Mouse (Mus musculus): ENCODE results near the gene Ugt1a6b. TPM values are rescaled to one million over a fixed set of nuclear protein-coding genes. Genes with fewer than 3 reads are reported as not detected.
"Not testable (repeated sequence)": the region's sequence is repeated elsewhere in the genome, so short reads cannot be mapped to it uniquely, and the experiment has no call there.

Ugt1a6b gene
- polyA plus RNA-seq, 1 experiment from 2014 or later = 28.8 TPM

GRCm38 (mm10) chr1:88103697-88104468 lies 831 bp downstream of the Ugt1a6b start:
- H3K36me3 ChIP-seq (replicated peaks; ENCODE audit: insufficient read depth, low read length); H3K9me3 ChIP-seq (ENCODE audit: low read length); H3K27me3 ChIP-seq (ENCODE audit: insufficient read depth, low read length); H3K4me1 ChIP-seq (ENCODE audit: insufficient read depth); DNase-seq: not testable (repeated sequence)
- ATAC-seq = peak; percentile 14; the same call in 1 of the 2 replicates
- 61% methylated on average over 4 of the region's 5 CpGs for WGBS (ENCODE audit: insufficient replicate concordance)
- H3K27ac ChIP-seq (ENCODE audit: low read depth) = peak overlapping the region; percentile 51; the same call in 1 of the 2 replicates
- H3K4me2 ChIP-seq (ENCODE audit: low read depth, low read length) = peak overlapping the region; percentile 56
- 0 out of 2 replicates have a peak overlapping the region, but pooled peaks have one; percentile 13 for H3K4me3 ChIP-seq (ENCODE audit: low read depth, low read length)
- H3K9ac ChIP-seq (replicated peaks) = peak overlapping the region; percentile 30

GRCm38 (mm10) chr1:88104667-88105430 lies 1.8 kb downstream of the Ugt1a6b start:
- 79% methylated on average over 1 of the region's 1 CpGs for WGBS (ENCODE audit: insufficient replicate concordance)
- no peak for DNase-seq
- TF ChIP-seq EP300 (IDR thresholded peaks at IDR 0.05; ENCODE audit: low read depth) = no peak
- no peak for TF ChIP-seq CTCF (IDR thresholded peaks at IDR 0.05; ENCODE audit: low read depth)
- peaks cover 8% of the 10 kb centered on the region; the same call in 1 of the 2 replicates for H3K4me1 ChIP-seq (ENCODE audit: insufficient read depth)
- no peak overlapping the region for H3K4me3 ChIP-seq (ENCODE audit: low read depth, low read length)
- no peaks in the 10 kb centered on the region for H3K27me3 ChIP-seq (ENCODE audit: insufficient read depth, low read length)
- no peak for ATAC-seq
- H3K27ac ChIP-seq (ENCODE audit: low read depth) = peak overlapping the region; percentile 11; the same call in 1 of the 2 replicates
- no peak overlapping the region for H3K9ac ChIP-seq (replicated peaks)
- H3K4me2 ChIP-seq (ENCODE audit: low read depth, low read length) = peak overlapping the region; percentile 56
- no peaks in the 10 kb centered on the region for H3K36me3 ChIP-seq (replicated peaks; ENCODE audit: insufficient read depth, low read length)
- no peaks in the 10 kb centered on the region for H3K9me3 ChIP-seq (ENCODE audit: low read length)

GRCm38 (mm10) chr1:88105656-88106055 lies 2.6 kb downstream of the Ugt1a6b start:
- 37% methylated on average over 2 of the region's 2 CpGs for WGBS (ENCODE audit: insufficient replicate concordance)
- no peak overlapping the region for H3K9ac ChIP-seq (replicated peaks)
- H3K9me3 ChIP-seq (ENCODE audit: low read length) = no peaks in the 10 kb centered on the region
- DNase-seq (no peak), ATAC-seq (no peak)
- H3K4me2 ChIP-seq (ENCODE audit: low read depth, low read length) = peak overlapping the region; percentile 29; the same call in 1 of the 2 replicates
- no peak for TF ChIP-seq CTCF (IDR thresholded peaks at IDR 0.05; ENCODE audit: low read depth)
- no peak for TF ChIP-seq EP300 (IDR thresholded peaks at IDR 0.05; ENCODE audit: low read depth)
- peaks cover 8% of the 10 kb centered on the region; the same call in 1 of the 2 replicates for H3K4me1 ChIP-seq (ENCODE audit: insufficient read depth)
- H3K4me3 ChIP-seq (ENCODE audit: low read depth, low read length) = no peak overlapping the region
- H3K36me3 ChIP-seq (replicated peaks; ENCODE audit: insufficient read depth, low read length) = no peaks in the 10 kb centered on the region
- no peaks in the 10 kb centered on the region for H3K27me3 ChIP-seq (ENCODE audit: insufficient read depth, low read length)
- H3K27ac ChIP-seq (ENCODE audit: low read depth) = peak overlapping the region; percentile 62; the same call in 1 of the 2 replicates

DNA sequence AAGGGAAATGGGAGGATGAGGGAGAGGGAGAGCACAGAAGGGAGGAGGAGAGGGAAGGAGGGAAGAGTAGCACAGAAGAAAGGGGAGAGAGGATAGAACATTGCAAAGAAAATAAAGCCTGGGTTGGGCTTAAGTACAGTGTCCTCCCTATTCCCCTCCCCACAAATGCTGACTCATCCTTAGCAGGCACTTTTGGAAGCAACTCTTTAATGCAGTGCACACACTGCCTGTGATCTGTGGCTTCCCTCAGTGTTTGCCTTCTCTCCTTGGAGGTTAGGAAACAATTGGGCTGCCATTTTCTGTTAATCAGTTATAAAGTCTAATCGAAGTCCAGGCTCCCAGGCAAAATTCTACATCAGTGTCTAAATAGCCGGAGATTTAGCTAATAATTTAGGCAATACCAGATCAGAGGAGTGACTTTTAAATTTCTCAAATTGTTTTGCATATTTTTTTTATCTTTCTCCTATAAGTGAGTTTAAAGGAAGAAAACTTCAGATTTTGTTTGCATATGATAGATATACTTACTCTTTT lies 6.0 kb downstream of the Ugt1a6b start:
- not testable (repeated sequence) for H3K27me3 ChIP-seq (ENCODE audit: insufficient read depth, low read length); H3K4me1 ChIP-seq (ENCODE audit: insufficient read depth); H3K27ac ChIP-seq (ENCODE audit: low read depth); H3K4me2 ChIP-seq (ENCODE audit: low read depth, low read length); H3K9me3 ChIP-seq (ENCODE audit: low read length); H3K9ac ChIP-seq (replicated peaks); DNase-seq; H3K4me3 ChIP-seq (ENCODE audit: low read depth, low read length); H3K36me3 ChIP-seq (replicated peaks; ENCODE audit: insufficient read depth, low read length)
- peak; percentile 97 for ATAC-seq
- 45% methylated on average over 2 of the region's 2 CpGs for WGBS (ENCODE audit: insufficient replicate concordance)

- not testable (repeated sequence) for H3K9ac ChIP-seq (replicated peaks); H3K27me3 ChIP-seq (ENCODE audit: insufficient read depth, low read length); DNase-seq; H3K9me3 ChIP-seq (ENCODE audit: low read length); H3K4me1 ChIP-seq (ENCODE audit: insufficient read depth); H3K4me3 ChIP-seq (ENCODE audit: low read depth, low read length); H3K36me3 ChIP-seq (replicated peaks; ENCODE audit: insufficient read depth, low read length)
- peak; percentile 46; the same call in 1 of the 2 replicates for ATAC-seq
- peak overlapping the region; percentile 39; the same call in 1 of the 2 replicates for H3K27ac ChIP-seq (ENCODE audit: low read depth)
- H3K4me2 ChIP-seq (ENCODE audit: low read depth, low read length) = peak overlapping the region; percentile 22; the same call in 1 of the 2 replicates
- WGBS (ENCODE audit: insufficient replicate concordance) = 58% methylated on average over 2 of the region's 2 CpGs
Observed at GRCm38 (mm10) chr1:88109604-88110003, 6.6 kb downstream of the Ugt1a6b start.

DNA sequence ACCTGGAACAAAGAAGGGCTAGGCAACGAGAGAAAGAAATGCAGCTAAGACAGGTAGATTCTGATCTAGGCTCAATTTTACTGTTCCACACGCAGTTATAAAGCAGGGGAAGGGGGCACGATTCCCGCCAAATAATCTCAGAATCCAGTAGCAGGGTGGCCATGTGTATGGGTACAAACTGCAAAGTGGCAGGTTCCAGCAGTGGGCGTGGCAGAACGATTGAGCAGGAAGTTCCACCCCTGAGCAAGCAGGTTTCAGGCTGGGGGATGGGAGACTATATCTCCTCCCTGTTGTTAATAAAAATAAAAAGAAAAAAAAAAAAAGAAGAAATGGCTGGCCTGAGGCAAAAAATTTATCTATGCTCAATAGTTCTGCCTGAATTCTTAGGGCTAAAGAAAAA lies 9.7 kb downstream of the Ugt1a6b start:
- not testable (repeated sequence) for H3K9ac ChIP-seq (replicated peaks); H3K4me1 ChIP-seq (ENCODE audit: insufficient read depth); H3K36me3 ChIP-seq (replicated peaks; ENCODE audit: insufficient read depth, low read length); ATAC-seq; DNase-seq; H3K27me3 ChIP-seq (ENCODE audit: insufficient read depth, low read length); H3K4me2 ChIP-seq (ENCODE audit: low read depth, low read length); H3K4me3 ChIP-seq (ENCODE audit: low read depth, low read length); H3K9me3 ChIP-seq (ENCODE audit: low read length); H3K27ac ChIP-seq (ENCODE audit: low read depth)
- WGBS (ENCODE audit: insufficient replicate concordance) = 77% methylated on average over 6 of the region's 6 CpGs

Data from liver, postnatal 0 days (tissue).